Mouse (Mus musculus) liver, postnatal 0 days (tissue): ENCODE data around the gene Raet1e.
"Not testable (repeated sequence)": the region's sequence is repeated elsewhere in the genome, so short reads cannot be mapped to it uniquely, and the experiment has no call there.

Source experiments
- CTCF ChIP-seq: sonication (generic); IDR thresholded peaks from 2 replicates; pipeline ENCODE4 v1.5.1; 2016; ENCODE audit warnings: antibody characterized with exemption, low read depth
- EP300 ChIP-seq: IDR thresholded peaks from 2 replicates; pipeline ENCODE4 v1.6.1; 2016; ENCODE audit warnings: antibody characterized with exemption, low read depth, mild to moderate bottlenecking

GRCm38 (mm10) chr10:22278468-22278867 is 120.1 kb downstream of the Raet1e start:
- TF ChIP-seq CTCF, EP300: not testable (repeated sequence)
